Mouse (Mus musculus): Measurements from ENCODE around the gene Yipf1. TPM values are rescaled to one million over a fixed set of nuclear protein-coding genes. Genes with fewer than 3 reads are reported as not detected.
"Not testable (repeated sequence)": the region's sequence is repeated elsewhere in the genome, so short reads cannot be mapped to it uniquely, and the experiment has no call there.

Gene Yipf1
- polyA plus RNA-seq, 1 experiment from 2014 or later = 35.9 TPM

DNA sequence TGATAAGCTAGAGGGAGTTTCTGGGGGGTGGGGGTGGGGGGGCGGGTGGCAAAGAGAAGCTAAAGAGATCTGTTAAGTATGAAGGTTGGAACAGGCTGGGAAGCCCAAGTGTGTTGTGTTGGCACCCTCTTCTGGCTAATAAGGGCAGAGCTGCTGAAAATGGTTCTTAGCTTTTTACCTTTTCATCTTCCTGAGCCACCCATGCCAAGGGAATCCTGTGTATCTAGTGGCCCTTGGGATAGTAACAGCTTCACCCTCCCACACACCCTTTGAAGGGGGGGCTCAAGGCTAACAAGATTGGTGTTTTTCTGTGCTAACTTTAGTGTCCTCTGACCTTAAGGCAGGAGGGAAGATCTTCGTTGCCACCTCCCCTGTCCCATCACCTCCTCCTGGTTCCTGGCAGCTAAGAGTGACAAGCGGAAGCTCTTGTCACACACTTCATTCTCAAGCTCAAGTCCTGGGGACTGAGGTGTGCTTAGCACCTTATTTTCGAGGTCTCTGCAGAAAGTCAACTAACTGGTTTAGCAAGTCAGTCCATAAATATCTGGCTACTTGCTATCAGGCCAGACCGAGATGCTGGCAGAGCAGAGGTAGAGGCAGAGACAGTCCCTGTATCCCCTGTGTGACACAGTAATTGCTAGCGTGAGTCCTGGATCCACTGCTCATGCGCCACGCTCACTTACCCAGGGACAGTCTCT, 35.3 kb downstream of the Yipf1 start:
- DNase-seq (peak; percentile 23), ATAC-seq (peak; percentile 30; the same call in 1 of the 2 replicates)
- Histone ChIP-seq H3K9ac (replicated peaks) (no peak overlapping the region), H3K9me3 (ENCODE audit: low read length) (no peaks in the 10 kb centered on the region), H3K27me3 (ENCODE audit: insufficient read depth, low read length) (no peaks in the 10 kb centered on the region), H3K27ac (ENCODE audit: low read depth) (no peak overlapping the region), H3K4me2 (ENCODE audit: low read depth, low read length) (no peak overlapping the region), H3K4me1 (ENCODE audit: insufficient read depth) (no peaks in the 10 kb centered on the region), H3K36me3 (replicated peaks; ENCODE audit: insufficient read depth, low read length) (peaks cover 18% of the 10 kb centered on the region; the same call in 1 of the 2 replicates), H3K4me3 (ENCODE audit: low read depth, low read length) (no peak overlapping the region)
- WGBS (ENCODE audit: insufficient replicate concordance) = 73% methylated on average over 8 of the region's 8 CpGs
- TF ChIP-seq EP300 (IDR thresholded peaks at IDR 0.05; ENCODE audit: low read depth) = no peak
- peak; percentile 73 for TF ChIP-seq CTCF (IDR thresholded peaks at IDR 0.05; ENCODE audit: low read depth)

- Histone ChIP-seq H3K4me2 (ENCODE audit: low read depth, low read length) (no peak overlapping the region), H3K36me3 (replicated peaks; ENCODE audit: insufficient read depth, low read length) (peaks cover 13% of the 10 kb centered on the region; the same call in 1 of the 2 replicates), H3K9me3 (ENCODE audit: low read length) (no peaks in the 10 kb centered on the region), H3K9ac (replicated peaks) (no peak overlapping the region), H3K27ac (ENCODE audit: low read depth) (no peak overlapping the region), H3K27me3 (ENCODE audit: insufficient read depth, low read length) (no peaks in the 10 kb centered on the region), H3K4me3 (ENCODE audit: low read depth, low read length) (no peak overlapping the region), H3K4me1 (ENCODE audit: insufficient read depth) (no peaks in the 10 kb centered on the region)
- no peak for TF ChIP-seq EP300 (IDR thresholded peaks at IDR 0.05; ENCODE audit: low read depth)
- TF ChIP-seq CTCF (IDR thresholded peaks at IDR 0.05; ENCODE audit: low read depth) = no peak
- no peak for ATAC-seq
- DNase-seq = no peak
Measured at GRCm38 (mm10) chr4:107351368-107351767, 37.2 kb downstream of the Yipf1 start.

- 76% methylated on average over 3 of the region's 3 CpGs for WGBS (ENCODE audit: insufficient replicate concordance)
- no peaks in the 10 kb centered on the region for H3K27me3 ChIP-seq (ENCODE audit: insufficient read depth, low read length)
- H3K4me1 ChIP-seq (ENCODE audit: insufficient read depth) = no peaks in the 10 kb centered on the region
- H3K27ac ChIP-seq (ENCODE audit: low read depth) = no peak overlapping the region
- no peak overlapping the region for H3K4me2 ChIP-seq (ENCODE audit: low read depth, low read length)
- no peak overlapping the region for H3K9ac ChIP-seq (replicated peaks)
- TF ChIP-seq EP300 (IDR thresholded peaks at IDR 0.05; ENCODE audit: low read depth) (no peak), CTCF (IDR thresholded peaks at IDR 0.05; ENCODE audit: low read depth) (no peak)
- DNase-seq (no peak), ATAC-seq (peak; percentile 71)
- H3K9me3 ChIP-seq (ENCODE audit: low read length) = no peaks in the 10 kb centered on the region
- H3K4me3 ChIP-seq (ENCODE audit: low read depth, low read length) = no peak overlapping the region
- peaks cover 17% of the 10 kb centered on the region; the same call in 1 of the 2 replicates for H3K36me3 ChIP-seq (replicated peaks; ENCODE audit: insufficient read depth, low read length)
Measured at GRCm38 (mm10) chr4:107353612-107354011, 39.4 kb downstream of the Yipf1 start.

GRCm38 (mm10) chr4:107354126-107354525, 40.0 kb downstream of the Yipf1 start:
- H3K4me2 ChIP-seq (ENCODE audit: low read depth, low read length) = no peak overlapping the region
- H3K4me3 ChIP-seq (ENCODE audit: low read depth, low read length) = no peak overlapping the region
- no peaks in the 10 kb centered on the region for H3K9me3 ChIP-seq (ENCODE audit: low read length)
- 76% methylated on average over 5 of the region's 5 CpGs for WGBS (ENCODE audit: insufficient replicate concordance)
- no peaks in the 10 kb centered on the region for H3K4me1 ChIP-seq (ENCODE audit: insufficient read depth)
- ATAC-seq (no peak), DNase-seq (no peak)
- no peaks in the 10 kb centered on the region for H3K27me3 ChIP-seq (ENCODE audit: insufficient read depth, low read length)
- no peak overlapping the region for H3K9ac ChIP-seq (replicated peaks)
- TF ChIP-seq EP300 (IDR thresholded peaks at IDR 0.05; ENCODE audit: low read depth) (no peak), CTCF (IDR thresholded peaks at IDR 0.05; ENCODE audit: low read depth) (no peak)
- no peak overlapping the region for H3K27ac ChIP-seq (ENCODE audit: low read depth)
- H3K36me3 ChIP-seq (replicated peaks; ENCODE audit: insufficient read depth, low read length) = peaks cover 17% of the 10 kb centered on the region; the same call in 1 of the 2 replicates

GRCm38 (mm10) chr4:107354543-107354942, 40.4 kb downstream of the Yipf1 start:
- DNase-seq (no peak), ATAC-seq (no peak)
- H3K27ac ChIP-seq (ENCODE audit: low read depth) = no peak overlapping the region
- no peak overlapping the region for H3K4me2 ChIP-seq (ENCODE audit: low read depth, low read length)
- no peak for TF ChIP-seq CTCF (IDR thresholded peaks at IDR 0.05; ENCODE audit: low read depth)
- TF ChIP-seq EP300 (IDR thresholded peaks at IDR 0.05; ENCODE audit: low read depth) = no peak
- no peaks in the 10 kb centered on the region for H3K27me3 ChIP-seq (ENCODE audit: insufficient read depth, low read length)
- H3K4me1 ChIP-seq (ENCODE audit: insufficient read depth) = no peaks in the 10 kb centered on the region
- peaks cover 20% of the 10 kb centered on the region; the same call in 1 of the 2 replicates for H3K36me3 ChIP-seq (replicated peaks; ENCODE audit: insufficient read depth, low read length)
- H3K9me3 ChIP-seq (ENCODE audit: low read length) = no peaks in the 10 kb centered on the region
- no peak overlapping the region for H3K9ac ChIP-seq (replicated peaks)
- no peak overlapping the region for H3K4me3 ChIP-seq (ENCODE audit: low read depth, low read length)
- 53% methylated on average over 4 of the region's 4 CpGs for WGBS (ENCODE audit: insufficient replicate concordance)

DNA sequence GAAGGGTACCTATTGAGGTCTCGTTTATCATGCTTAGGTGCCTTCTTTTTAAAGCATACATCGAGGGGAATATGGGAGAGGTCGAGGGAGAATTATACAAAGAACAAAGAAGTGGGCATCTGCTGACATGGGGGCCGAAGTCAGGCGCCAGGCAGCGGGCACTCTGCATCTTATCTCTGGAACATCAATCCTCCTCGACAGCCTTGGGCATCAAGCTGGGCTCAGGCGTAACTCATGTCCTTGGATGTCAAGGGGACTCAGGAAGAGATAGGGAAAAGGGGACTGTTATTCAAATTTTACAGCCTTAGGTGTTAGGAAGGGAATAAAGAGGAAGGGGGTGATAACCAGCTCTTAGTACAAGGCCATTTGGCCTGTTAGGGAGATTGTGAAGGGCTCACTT, 43.0 kb downstream of the Yipf1 start:
- H3K27me3 ChIP-seq (ENCODE audit: insufficient read depth, low read length); H3K4me1 ChIP-seq (ENCODE audit: insufficient read depth); ATAC-seq; H3K4me2 ChIP-seq (ENCODE audit: low read depth, low read length); H3K27ac ChIP-seq (ENCODE audit: low read depth); H3K9me3 ChIP-seq (ENCODE audit: low read length); H3K4me3 ChIP-seq (ENCODE audit: low read depth, low read length); DNase-seq; H3K9ac ChIP-seq (replicated peaks): not testable (repeated sequence)
- 62% methylated on average over 8 of the region's 8 CpGs for WGBS (ENCODE audit: insufficient replicate concordance)
- 0 out of 2 replicates have a peak, but pooled peaks cover 10% of the 10 kb centered on the region for H3K36me3 ChIP-seq (replicated peaks; ENCODE audit: insufficient read depth, low read length)

All from liver, postnatal 0 days (tissue).